Mouse (Mus musculus) adrenal gland, adult 18-20 months (tissue): ENCODE data around the gene Per1. TPM values are rescaled to one million over a fixed set of nuclear protein-coding genes. Genes with fewer than 3 reads are reported as not detected.

Experiments
- DNase-seq, 2 experiments: peaks; one replicate each; pipeline ENCODE4 v3.0.0; 2021 to 2022; ENCODE audit warnings: low spot score in 2 of 2
- long read RNA-seq, 2 experiments: library from polyadenylated mRNA; stranded (forward); transcript quantifications; one replicate each; pipeline ENCODE4 v2.0.0; 2021
- total RNA-seq, 2 experiments: library from RNA; stranded (reverse); gene quantifications; 1 replicate in 1 of 2; 2 replicates in 1 of 2; pipeline ENCODE4 v1.2.3; 2021

Gene Per1
- total RNA-seq = 10 to 100 TPM; 66.6 to 77.7 TPM
- long read RNA-seq, experiment 1, partial matches to known transcripts = 6 of 8 reads
- long read RNA-seq, experiment 1, other reads (novel, unspliced or antisense) = 2 of 8 reads
- long read RNA-seq, experiment 2, partial matches to known transcripts = 11 of 12 reads
- long read RNA-seq, experiment 2, other reads (novel, unspliced or antisense) = 1 of 12 reads

GRCm38 (mm10) chr11:69094697-69095429, at the start of gene Per1:
Gene Per1 (plus strand): TSS chr11:69095217.
- peak; percentile 90 to 93 for DNase-seq

- peak; percentile 61 to 66 for DNase-seq
These were observed 49.3 kb upstream of the Per1 start, which contains the start of gene Aurkb for GRCm38 (mm10) chr11:69045531-69046394. Gene Aurkb (plus strand): TSS chr11:69045647.

GRCm38 (mm10) chr11:69046395-69046774, 48.6 kb upstream of the Per1 start:
- DNase-seq = no peak

GRCm38 (mm10) chr11:69047592-69047991, 47.4 kb upstream of the Per1 start:
- no peak for DNase-seq

GRCm38 (mm10) chr11:69048151-69048550, 46.9 kb upstream of the Per1 start:
- no peak for DNase-seq

GRCm38 (mm10) chr11:69050748-69051147, 44.3 kb upstream of the Per1 start:
- no peak for DNase-seq

GRCm38 (mm10) chr11:69051771-69052170, 43.2 kb upstream of the Per1 start:
- no peak for DNase-seq

- DNase-seq = no peak
These were observed 42.1 kb upstream of the Per1 start for GRCm38 (mm10) chr11:69052824-69053421.

GRCm38 (mm10) chr11:69053848-69054247, 41.2 kb upstream of the Per1 start:
- no peak for DNase-seq

- no peak for DNase-seq
These were observed 36.8 kb upstream of the Per1 start for GRCm38 (mm10) chr11:69058265-69058664.

- no peak for DNase-seq
These were observed 36.2 kb upstream of the Per1 start for GRCm38 (mm10) chr11:69058729-69059356.

GRCm38 (mm10) chr11:69059357-69059974, 35.6 kb upstream of the Per1 start, which contains the start of gene Borcs6:
Gene Borcs6 (plus strand): TSS chr11:69059717.
- peak; percentile 83 to 88 for DNase-seq

- peak; percentile 61 to 64 for DNase-seq
These were observed 35.0 kb upstream of the Per1 start for GRCm38 (mm10) chr11:69059975-69060411.

- DNase-seq = peak; percentile 46 to 49
These were observed 34.4 kb upstream of the Per1 start for GRCm38 (mm10) chr11:69060448-69061254.

GRCm38 (mm10) chr11:69061255-69061912, 33.6 kb upstream of the Per1 start:
- DNase-seq = no peak

- peak; percentile 83 to 87 for DNase-seq
These were observed 32.7 kb upstream of the Per1 start for GRCm38 (mm10) chr11:69062194-69062760.

- DNase-seq = peak; percentile 96 to 98
These were observed 32.2 kb upstream of the Per1 start for GRCm38 (mm10) chr11:69062761-69063224.
